Mouse (Mus musculus) myocyte (in vitro differentiated cells): ENCODE results near the gene Mmp14.

Experiments
- CEBPB ChIP-seq: IDR thresholded peaks from 2 replicates; pipeline ENCODE4 v1.6.1; 2011; ENCODE audit warnings: mild to moderate bottlenecking, moderate library complexity; ENCODE audit not compliant: poor library complexity, insufficient read depth, severe bottlenecking
- E2F4 ChIP-seq: IDR thresholded peaks from one replicate; pipeline ENCODE4 v1.6.1; 2011; ENCODE audit warnings: mild to moderate bottlenecking, control low read depth, moderate library complexity; ENCODE audit not compliant: insufficient read depth
- MAX ChIP-seq: IDR thresholded peaks from one replicate; pipeline ENCODE4 v1.6.1; 2011; ENCODE audit warnings: low read depth, mild to moderate bottlenecking, control low read depth
- MYOD1 ChIP-seq, 3 experiments: IDR thresholded peaks; one replicate each; pipeline ENCODE4 v1.6.1; 2011; ENCODE audit warnings: control low read depth in 2 of 3, low read depth in 2 of 3, mild to moderate bottlenecking in 2 of 3, moderate library complexity in 1 of 3; ENCODE audit not compliant: insufficient read length in 2 of 3, control insufficient read depth in 1 of 3
- MYOG ChIP-seq, 3 experiments: IDR thresholded peaks; one replicate each; pipeline ENCODE4 v1.6.1; 2011; ENCODE audit warnings: control low read depth in 2 of 3, low read depth in 2 of 3, mild to moderate bottlenecking in 2 of 3; ENCODE audit not compliant: insufficient read length in 2 of 3, control insufficient read depth in 1 of 3, insufficient read depth in 1 of 3
- POLR2A ChIP-seq: IDR thresholded peaks from one replicate; pipeline ENCODE4 v1.6.1; 2011; ENCODE audit warnings: low read depth, mild to moderate bottlenecking, control low read depth, moderate library complexity; ENCODE audit not compliant: insufficient read length
- POLR2AphosphoS2 ChIP-seq: IDR thresholded peaks from one replicate; pipeline ENCODE4 v1.6.1; 2011; ENCODE audit warnings: low read depth, control low read depth; ENCODE audit not compliant: insufficient read length
- SRF ChIP-seq: IDR thresholded peaks from one replicate; pipeline ENCODE4 v1.6.1; 2011; ENCODE audit warnings: low read depth; ENCODE audit not compliant: control insufficient read depth, insufficient read length
- TCF12 ChIP-seq: IDR thresholded peaks from one replicate; pipeline ENCODE4 v1.6.1; 2011; ENCODE audit warnings: mild to moderate bottlenecking, control low read depth; ENCODE audit not compliant: poor library complexity, insufficient read depth, severe bottlenecking
- TCF3 ChIP-seq: IDR thresholded peaks from one replicate; pipeline ENCODE4 v1.6.1; 2011; ENCODE audit warnings: low read depth, control low read depth; ENCODE audit not compliant: insufficient read length
- USF1 ChIP-seq: IDR thresholded peaks from one replicate; pipeline ENCODE4 v1.6.1; 2011; ENCODE audit warnings: low read depth, mild to moderate bottlenecking, control low read depth, moderate library complexity

DNA sequence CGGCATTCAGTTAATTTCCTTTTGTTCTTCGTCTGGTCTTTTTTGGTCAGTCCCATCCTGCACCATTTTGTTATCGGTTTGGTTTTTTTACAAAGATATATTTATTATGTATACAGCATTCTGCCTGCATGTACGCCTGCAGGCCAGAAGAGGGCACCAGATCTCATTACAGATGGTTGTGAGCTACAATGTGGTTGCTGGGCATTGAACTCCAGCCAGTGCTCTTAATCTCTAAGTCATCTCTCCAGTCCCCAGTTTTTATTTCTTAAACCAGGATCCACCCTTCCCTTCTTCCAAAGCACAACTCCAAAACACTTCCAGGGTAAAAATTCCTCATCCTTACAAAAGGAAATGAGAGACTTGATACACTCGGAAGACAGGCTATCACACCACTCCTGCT is 8.0 kb upstream of the Mmp14 start:
- TF ChIP-seq POLR2A (no peak), MYOD1 (IDR thresholded peaks at IDR 0.05; ENCODE audit: control insufficient read depth in 1 of 3, insufficient read length in 2 of 3, low read depth in 2 of 3) (no peak), TCF12 (no peak), MAX (no peak), E2F4 (no peak), USF1 (no peak), POLR2AphosphoS2 (no peak), CEBPB (no peak), TCF3 (no peak), MYOG (IDR thresholded peaks at IDR 0.05; ENCODE audit: control insufficient read depth in 1 of 3, insufficient read depth in 1 of 3, insufficient read length in 2 of 3, low read depth in 2 of 3) (no peak), SRF (no peak)
